Mouse (Mus musculus) small intestine, adult 2 months (tissue): ENCODE measurements at regions not wholly inside any gene's neighbourhood (a gene's known extent, or its start where the extent isn't known, plus 50 kb on each side); places are given as distances from the start of the nearest gene placed in this dataset.

ENCODE experiments used
- CTCF ChIP-seq: fragments of 200-500 bp; IDR thresholded peaks from 2 replicates; pipeline ENCODE4 v1.5.1; 2012; ENCODE audit warnings: low read depth, mild to moderate bottlenecking, control low read depth, inconsistent platforms, low read length, moderate library complexity, mixed read lengths; ENCODE audit not compliant: insufficient replicate concordance, insufficient read length; ENCODE audit errors: extremely low read depth
- POLR2A ChIP-seq: fragments of 200-500 bp; IDR thresholded peaks from 2 replicates; pipeline ENCODE4 v1.6.1; 2012; ENCODE audit warnings: low read depth, mild to moderate bottlenecking, control low read depth, inconsistent platforms, low read length, moderate library complexity

- TF ChIP-seq CTCF (no peak), POLR2A (no peak)
Observed at GRCm38 (mm10) chr17:78025294-78025693, 174.8 kb upstream of the Crim1 start.
